Mouse (Mus musculus) midbrain, embryonic 11.5 days (tissue): Measurements from ENCODE around the gene Fxr2. TPM values are rescaled to one million over a fixed set of nuclear protein-coding genes. Genes with fewer than 3 reads are reported as not detected.
"Not testable (repeated sequence)": the region's sequence is repeated elsewhere in the genome, so short reads cannot be mapped to it uniquely, and the experiment has no call there.

Source experiments
- ATAC-seq: fragments of 200-750 bp; cut with Nextera tagmentation; 2 replicates; pipeline ENCODE4 v1.8.0; 2017; ENCODE audit warnings: moderate TSS enrichment, moderate library complexity; ENCODE audit not compliant: low FRiP score
- DNase-seq: peaks from one replicate; pipeline ENCODE4 v3.0.0; 2015; ENCODE audit warnings: low spot score; ENCODE audit errors: missing footprints
- H3K27ac ChIP-seq: fragments of 300-500 bp; sonication (generic); 2 replicates; pipeline ENCODE4 v1.5.1; 2014; ENCODE audit warnings: low read depth, low read length
- H3K27me3 ChIP-seq: fragments of 300-500 bp; sonication (generic); 2 replicates; pipeline ENCODE4 v1.6.1; 2014; ENCODE audit warnings: mild to moderate bottlenecking, low read length, moderate library complexity, mixed read lengths; ENCODE audit not compliant: control insufficient read depth, insufficient read depth
- H3K36me3 ChIP-seq: fragments of 300-500 bp; sonication (generic); 2 replicates; pipeline ENCODE4 v1.6.1; 2014; ENCODE audit warnings: mild to moderate bottlenecking, low read length, moderate library complexity, mixed read lengths; ENCODE audit not compliant: control insufficient read depth, insufficient read depth
- H3K4me1 ChIP-seq: fragments of 300-500 bp; sonication (generic); 2 replicates; pipeline ENCODE4 v1.6.1; 2014; ENCODE audit warnings: low read length; ENCODE audit not compliant: control insufficient read depth, insufficient read depth
- H3K4me2 ChIP-seq: fragments of 300-500 bp; sonication (generic); 2 replicates; pipeline ENCODE4 v1.6.1; 2014; ENCODE audit warnings: mild to moderate bottlenecking, moderate library complexity
- H3K4me3 ChIP-seq: fragments of 300-500 bp; sonication (generic); 2 replicates; pipeline ENCODE4 v1.5.1; 2014; ENCODE audit warnings: low read depth, low read length
- H3K9ac ChIP-seq: fragments of 300-500 bp; sonication (generic); 2 replicates; pipeline ENCODE4 v1.6.1; 2014; ENCODE audit warnings: low read length
- H3K9me3 ChIP-seq: fragments of 300-500 bp; sonication (generic); 2 replicates; pipeline ENCODE4 v1.6.1; 2016; ENCODE audit warnings: low read length; ENCODE audit not compliant: control insufficient read depth
- WGBS: fragments of 180-500 bp; shearing (Covaris S2); extraction: QIAGEN DNeasy Blood & Tissue Kit; methylation state at CpG from one replicate; pipeline ENCODE4 v1.1.7; 2014; 5-methylcytosine and 5-hydroxymethylcytosine counted together
- polyA plus RNA-seq: library from polyadenylated mRNA; unstranded; fragments of >200 nt; fragmentation: Nextera tagmentation; extraction: Ambion mirVana; gene quantifications from 2 replicates; pipeline ENCODE4 v1.2.1, GENCODE M21; 2014

Fxr2 gene
- polyA plus RNA-seq, 1 experiment from 2014 or later = 29.0 TPM

DNA sequence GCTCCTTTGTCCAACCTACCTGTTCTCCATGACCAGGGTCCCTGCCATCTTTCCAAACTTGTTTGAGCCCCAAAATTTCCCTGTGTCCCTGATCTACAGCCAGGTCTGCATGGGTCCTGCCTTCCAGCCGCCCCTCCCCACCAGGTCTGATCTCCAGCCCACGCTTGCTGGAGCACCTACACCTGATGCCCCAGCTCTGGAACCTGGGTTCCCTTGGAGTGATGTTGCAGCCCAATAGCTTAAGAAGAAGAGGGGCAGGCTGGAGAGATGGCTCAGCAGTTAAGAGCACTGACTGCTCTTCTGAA, 26.3 kb upstream of the Fxr2 start:
- Histone ChIP-seq H3K4me3 (peak overlapping the region; percentile 58; the same call in 1 of the 2 replicates), H3K9me3 (no peaks in the 10 kb centered on the region), H3K27me3 (no peaks in the 10 kb centered on the region), H3K4me2 (peak overlapping the region; percentile 100), H3K4me1 (peaks cover 10% of the 10 kb centered on the region), H3K9ac (peak overlapping the region; percentile 6; the same call in 1 of the 2 replicates), H3K27ac (no peak overlapping the region), H3K36me3 (no peaks in the 10 kb centered on the region)
- no peak for DNase-seq
- 49% methylated on average over 2 of the region's 2 CpGs for WGBS
- ATAC-seq = no peak

GRCm38 (mm10) chr11:69606832-69607231, 26.0 kb upstream of the Fxr2 start:
- ATAC-seq = no peak
- H3K9me3 ChIP-seq = no peaks in the 10 kb centered on the region
- H3K27me3 ChIP-seq = no peaks in the 10 kb centered on the region
- no peak overlapping the region for H3K4me3 ChIP-seq
- no peak overlapping the region for H3K4me2 ChIP-seq
- DNase-seq = no peak
- no peak overlapping the region for H3K27ac ChIP-seq
- H3K9ac ChIP-seq = no peak overlapping the region
- whole genome bisulfite sequencing = 88% methylated on average over 2 of the region's 2 CpGs
- H3K4me1 ChIP-seq = peaks cover 10% of the 10 kb centered on the region
- H3K36me3 ChIP-seq = no peaks in the 10 kb centered on the region

DNA sequence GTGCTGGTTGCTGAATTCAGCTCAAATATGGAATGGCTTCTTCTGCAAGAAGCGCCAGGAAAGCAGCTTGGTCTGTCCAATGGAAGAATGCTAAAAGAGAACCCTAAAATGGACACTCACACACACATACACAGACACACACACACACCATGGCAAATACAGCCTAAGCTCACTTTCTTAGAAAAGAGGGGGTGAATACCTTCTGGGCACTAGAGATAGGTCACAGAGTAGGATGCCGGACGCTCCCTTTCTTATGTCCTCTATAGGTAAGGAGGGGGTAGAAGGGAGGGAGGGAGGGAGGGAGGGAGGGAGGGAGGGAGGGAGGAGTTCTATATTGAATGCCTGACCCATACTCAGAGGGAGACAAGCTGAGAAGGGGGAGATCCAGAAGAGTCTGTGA, 24.3 kb upstream of the Fxr2 start:
- H3K27ac ChIP-seq = no peak overlapping the region
- peaks cover 10% of the 10 kb centered on the region for H3K4me1 ChIP-seq
- 73% methylated on average over 3 of the region's 3 CpGs for WGBS
- no peak for ATAC-seq
- H3K36me3 ChIP-seq = no peaks in the 10 kb centered on the region
- no peak overlapping the region for H3K9ac ChIP-seq
- no peak overlapping the region for H3K4me3 ChIP-seq
- no peaks in the 10 kb centered on the region for H3K9me3 ChIP-seq
- no peak for DNase-seq
- H3K27me3 ChIP-seq = no peaks in the 10 kb centered on the region
- no peak overlapping the region for H3K4me2 ChIP-seq

DNA sequence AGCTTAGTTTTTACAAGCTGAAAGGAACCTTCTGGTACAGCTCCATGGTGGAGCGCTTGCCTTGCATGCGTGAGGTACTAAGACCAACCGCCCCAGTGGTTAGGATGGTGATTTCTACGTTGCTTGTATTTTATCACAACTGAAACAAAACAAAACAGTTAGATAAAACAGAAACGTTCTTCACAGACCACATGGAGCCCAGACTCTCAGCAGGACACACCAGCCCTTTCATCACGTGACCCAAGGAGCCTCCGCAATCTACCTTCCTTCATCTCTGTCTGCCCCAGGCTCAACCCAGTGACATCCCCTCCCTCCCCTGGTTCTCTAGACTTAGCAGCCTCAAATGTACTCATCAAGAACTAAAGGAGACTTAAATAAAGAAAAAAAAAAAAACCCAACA, 23.4 kb upstream of the Fxr2 start:
- H3K4me3 ChIP-seq = no peak overlapping the region
- peaks cover 14% of the 10 kb centered on the region for H3K4me1 ChIP-seq

DNA sequence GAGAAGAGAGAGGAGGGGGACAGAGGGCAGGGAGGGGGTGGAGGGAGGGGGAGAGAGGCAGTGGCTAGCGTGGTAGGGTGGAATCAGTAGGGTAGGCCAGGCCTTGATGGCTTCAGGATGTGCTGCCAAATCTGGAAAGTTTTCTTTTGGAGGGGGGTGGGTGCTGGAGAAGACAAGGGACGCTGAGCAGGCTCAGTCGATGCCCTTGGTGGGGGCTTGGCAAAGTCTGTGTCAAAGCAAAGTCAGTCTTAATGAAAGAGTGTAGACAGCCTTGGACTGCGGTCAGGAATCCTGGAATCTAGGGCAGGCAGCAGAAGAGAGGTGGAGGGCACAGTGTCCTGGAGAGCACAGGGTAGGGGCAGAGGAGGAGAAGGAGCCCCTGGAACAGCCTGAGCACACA, 21.9 kb upstream of the Fxr2 start:
- no peak overlapping the region for H3K4me2 ChIP-seq
- no peak overlapping the region for H3K4me3 ChIP-seq
- no peak overlapping the region for H3K9ac ChIP-seq
- H3K9me3 ChIP-seq = no peaks in the 10 kb centered on the region
- peaks cover 4% of the 10 kb centered on the region for H3K4me1 ChIP-seq
- no peak for DNase-seq
- no peak overlapping the region for H3K27ac ChIP-seq
- no peaks in the 10 kb centered on the region for H3K27me3 ChIP-seq
- WGBS = 67% methylated on average over 4 of the region's 4 CpGs
- ATAC-seq = no peak
- H3K36me3 ChIP-seq = no peaks in the 10 kb centered on the region

More for the DNA sequence above, 23.4 kb upstream of the Fxr2 start:
- H3K9ac ChIP-seq = no peak overlapping the region
- H3K4me2 ChIP-seq = no peak overlapping the region
- no peaks in the 10 kb centered on the region for H3K9me3 ChIP-seq
- H3K36me3 ChIP-seq = no peaks in the 10 kb centered on the region
- ATAC-seq (no peak), DNase-seq (no peak)
- 66% methylated on average over 7 of the region's 7 CpGs for WGBS
- no peak overlapping the region for H3K27ac ChIP-seq
- H3K27me3 ChIP-seq = no peaks in the 10 kb centered on the region

DNA sequence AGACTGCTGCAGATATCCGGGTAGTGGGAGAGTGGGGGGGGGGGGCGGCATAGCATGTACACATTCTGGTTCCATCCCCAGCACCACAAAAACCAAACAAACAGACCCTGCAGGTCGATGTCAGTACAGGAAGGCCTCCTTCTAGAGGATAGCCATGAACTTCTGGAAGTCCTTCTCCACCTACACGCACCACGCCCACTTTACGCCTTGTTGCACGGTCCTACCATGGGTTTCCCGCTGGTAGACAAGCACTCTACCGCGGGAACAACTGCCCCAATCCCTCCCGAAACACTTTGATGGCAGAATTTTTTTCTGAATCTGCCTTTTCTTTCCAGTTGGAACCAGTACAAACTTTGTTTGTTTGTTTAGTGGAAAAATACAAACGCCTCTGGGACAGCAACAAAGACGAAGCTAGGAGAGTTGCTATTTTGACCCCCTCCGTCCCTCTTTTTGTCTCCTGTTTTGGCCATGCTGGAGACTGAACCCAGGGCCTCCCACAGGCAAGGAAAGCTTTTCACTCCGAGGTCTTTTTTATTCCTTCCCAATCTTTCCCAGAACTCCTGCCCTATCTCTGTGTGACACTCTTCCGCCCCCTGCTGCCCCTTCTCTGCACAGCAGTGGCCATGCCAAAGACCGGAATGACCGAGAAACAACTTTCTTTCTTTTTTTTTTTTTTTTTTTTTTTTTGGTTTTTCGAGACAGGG, 19.1 kb upstream of the Fxr2 start:
- ATAC-seq = peak; percentile 66
- Histone ChIP-seq H3K9me3 (no peaks in the 10 kb centered on the region), H3K36me3 (no peaks in the 10 kb centered on the region), H3K9ac (peak overlapping the region; percentile 51), H3K27ac (no peak overlapping the region), H3K4me2 (peak overlapping the region; percentile 11; the same call in 1 of the 2 replicates), H3K4me1 (peaks cover 4% of the 10 kb centered on the region), H3K27me3 (no peaks in the 10 kb centered on the region), H3K4me3 (no peak overlapping the region)
- WGBS = 6% methylated on average over 19 of the region's 19 CpGs
- peak; percentile 98 for DNase-seq

- H3K27me3 ChIP-seq, H3K4me3 ChIP-seq, H3K4me1 ChIP-seq, H3K9me3 ChIP-seq, H3K9ac ChIP-seq, H3K36me3 ChIP-seq, DNase-seq, ATAC-seq, H3K4me2 ChIP-seq, H3K27ac ChIP-seq: not testable (repeated sequence)
- WGBS = 57% methylated on average over 11 of the region's 11 CpGs
Observed at GRCm38 (mm10) chr11:69614257-69614588, 18.6 kb upstream of the Fxr2 start.

- Histone ChIP-seq H3K36me3 (no peaks in the 10 kb centered on the region), H3K9me3 (no peaks in the 10 kb centered on the region), H3K4me1 (peaks cover 8% of the 10 kb centered on the region), H3K27ac (no peak overlapping the region), H3K9ac (no peak overlapping the region), H3K27me3 (no peaks in the 10 kb centered on the region), H3K4me3 (no peak overlapping the region), H3K4me2 (no peak overlapping the region)
- DNase-seq (peak; percentile 17), ATAC-seq (no peak)
- WGBS = 51% methylated on average over 10 of the region's 10 CpGs
Observed at GRCm38 (mm10) chr11:69616781-69617180, 16.0 kb upstream of the Fxr2 start.

- Histone ChIP-seq H3K9ac (no peak within 1 kb of the TSS), H3K4me2 (no peak within 1 kb of the TSS), H3K27me3 (no peaks in the 10 kb centered on the region), H3K36me3 (no peaks in the 10 kb centered on the region), H3K4me1 (peaks cover 16% of the 10 kb centered on the region), H3K9me3 (no peaks in the 10 kb centered on the region), H3K4me3 (no peak within 1 kb of the TSS), H3K27ac (no peak within 1 kb of the TSS)
- 73% methylated on average over 5 of the region's 5 CpGs for WGBS
- DNase-seq (peak; percentile 26), ATAC-seq (no peak)
Observed at GRCm38 (mm10) chr11:69617805-69618204, 15.0 kb upstream of the Fxr2 start, which contains the start of gene Shbg. Gene Shbg, minus strand, starts transcription at chr11:69617905.
